Mouse (Mus musculus) monocyte, adult 5-6 weeks (primary cell): ENCODE results near the gene Xiap. TPM values are rescaled to one million over a fixed set of nuclear protein-coding genes. Genes with fewer than 3 reads are reported as not detected.
"Not testable (repeated sequence)": the region's sequence is repeated elsewhere in the genome, so short reads cannot be mapped to it uniquely, and the experiment has no call there.

ENCODE experiments used
- ATAC-seq: fragments of 153-309, 156-312 bp; replicated peaks from 2 replicates; pipeline ENCODE4 v1.8.0; 2017; ENCODE audit warnings: mild to moderate bottlenecking; ENCODE audit not compliant: low TSS enrichment, insufficient number of reproducible peaks, severe bottlenecking, poor library complexity, low FRiP score
- total RNA-seq: library from RNA; stranded (forward); fragments of 200-1000, 200-491, 200-594 nt; gene quantifications from 3 replicates; pipeline ENCODE4 v1.2.3, GENCODE M21; 2017

Xiap gene
- total RNA-seq = 54.8 to 87.8 TPM (median 75.7 TPM) in 3 replicates

GRCm38 (mm10) chrX:42059282-42060068 is at the start of gene Xiap:
Gene Xiap (plus strand): TSS chrX:42059679.
- no peak for ATAC-seq

GRCm38 (mm10) chrX:42012677-42013208 is 46.7 kb upstream of the Xiap start:
- no peak for ATAC-seq

GRCm38 (mm10) chrX:42013776-42014175 is 45.7 kb upstream of the Xiap start:
- no peak for ATAC-seq

- ATAC-seq = no peak
These were observed 45.0 kb upstream of the Xiap start for GRCm38 (mm10) chrX:42014502-42014901.

- ATAC-seq = no peak
These were observed 41.4 kb upstream of the Xiap start for GRCm38 (mm10) chrX:42018030-42018429.

GRCm38 (mm10) chrX:42019441-42019840 is 40.0 kb upstream of the Xiap start:
- ATAC-seq = no peak

GRCm38 (mm10) chrX:42025802-42026440 is 33.6 kb upstream of the Xiap start:
- ATAC-seq = not testable (repeated sequence)

GRCm38 (mm10) chrX:42026981-42027380 is 32.5 kb upstream of the Xiap start:
- ATAC-seq = not testable (repeated sequence)

GRCm38 (mm10) chrX:42033111-42033693 is 26.3 kb upstream of the Xiap start:
- peak; percentile 73; the same call in 1 of the 2 replicates for ATAC-seq

GRCm38 (mm10) chrX:42033911-42034310 is 25.6 kb upstream of the Xiap start:
- no peak for ATAC-seq

GRCm38 (mm10) chrX:42039481-42039880 is 20.0 kb upstream of the Xiap start:
- no peak for ATAC-seq

GRCm38 (mm10) chrX:42044935-42045334 is 14.5 kb upstream of the Xiap start:
- ATAC-seq = no peak

GRCm38 (mm10) chrX:42050652-42051643 is 8.5 kb upstream of the Xiap start:
- ATAC-seq = no peak

- ATAC-seq = no peak
These were observed 2.5 kb upstream of the Xiap start for GRCm38 (mm10) chrX:42057012-42057411.

GRCm38 (mm10) chrX:42057873-42058272 is 1.6 kb upstream of the Xiap start:
- ATAC-seq = no peak

- ATAC-seq = no peak
These were observed 4.1 kb downstream of the Xiap start for GRCm38 (mm10) chrX:42063621-42064020.

- ATAC-seq = no peak
These were observed 5.6 kb downstream of the Xiap start for GRCm38 (mm10) chrX:42065086-42065485.

- ATAC-seq = no peak
These were observed 7.3 kb downstream of the Xiap start for GRCm38 (mm10) chrX:42066771-42067170.
